Mouse (Mus musculus): ENCODE results near the gene Hexb. TPM values are rescaled to one million over a fixed set of nuclear protein-coding genes. Genes with fewer than 3 reads are reported as not detected.

Gene Hexb
- polyA plus RNA-seq, 1 experiment, result 53.4 TPM

GRCm38 (mm10) chr13:97238181-97238981 is 40.2 kb upstream of the Hexb start:
- peaks cover 1% of the 10 kb centered on the region for H3K4me1 ChIP-seq (ENCODE audit: control insufficient read depth, insufficient read depth, low read length)
- peak overlapping the region; percentile 81 for H3K27ac ChIP-seq (ENCODE audit: insufficient read depth, low read length)
- H3K36me3 ChIP-seq (ENCODE audit: control insufficient read depth, insufficient read depth, low read length, poor library complexity, severe bottlenecking), result no peaks in the 10 kb centered on the region
- H3K4me3 ChIP-seq (ENCODE audit: low read depth, low read length), result no peak overlapping the region
- no peaks in the 10 kb centered on the region for H3K9me3 ChIP-seq (replicated peaks; ENCODE audit: control insufficient read depth, insufficient read depth, low read length, poor library complexity, severe bottlenecking)
- H3K9ac ChIP-seq (ENCODE audit: low read depth, poor library complexity, severe bottlenecking), result peak overlapping the region; percentile 97; the same call in 1 of the 2 replicates
- no peak for TF ChIP-seq CTCF (IDR thresholded peaks at IDR 0.05; ENCODE audit: low read depth, low read length)
- TF ChIP-seq POLR2A (IDR thresholded peaks at IDR 0.05; ENCODE audit: insufficient read depth, low read length), result no peak
- no peak for TF ChIP-seq EP300 (IDR thresholded peaks at IDR 0.05; ENCODE audit: insufficient read depth, low read depth, low read length)
- H3K27me3 ChIP-seq (ENCODE audit: control insufficient read depth, insufficient read depth, low read length, poor library complexity, severe bottlenecking), result no peaks in the 10 kb centered on the region

- Histone ChIP-seq H3K27ac (ENCODE audit: insufficient read depth, low read length) (no peak overlapping the region; the same call in 1 of the 2 replicates), H3K9ac (ENCODE audit: low read depth, poor library complexity, severe bottlenecking) (no peak overlapping the region), H3K4me3 (ENCODE audit: low read depth, low read length) (no peak overlapping the region), H3K9me3 (replicated peaks; ENCODE audit: control insufficient read depth, insufficient read depth, low read length, poor library complexity, severe bottlenecking) (0 out of 2 replicates have a peak, but pooled peaks cover 2% of the 10 kb centered on the region), H3K36me3 (ENCODE audit: control insufficient read depth, insufficient read depth, low read length, poor library complexity, severe bottlenecking) (no peaks in the 10 kb centered on the region), H3K4me1 (ENCODE audit: control insufficient read depth, insufficient read depth, low read length) (peaks cover 1% of the 10 kb centered on the region), H3K27me3 (ENCODE audit: control insufficient read depth, insufficient read depth, low read length, poor library complexity, severe bottlenecking) (no peaks in the 10 kb centered on the region)
- TF ChIP-seq POLR2A (IDR thresholded peaks at IDR 0.05; ENCODE audit: insufficient read depth, low read length), result no peak
- no peak for TF ChIP-seq CTCF (IDR thresholded peaks at IDR 0.05; ENCODE audit: low read depth, low read length)
- TF ChIP-seq EP300 (IDR thresholded peaks at IDR 0.05; ENCODE audit: insufficient read depth, low read depth, low read length), result no peak
Observed at GRCm38 (mm10) chr13:97237700-97238099, 39.5 kb upstream of the Hexb start.

- Histone ChIP-seq H3K27ac (ENCODE audit: insufficient read depth, low read length) (no peak overlapping the region), H3K4me1 (ENCODE audit: control insufficient read depth, insufficient read depth, low read length) (peaks cover 1% of the 10 kb centered on the region), H3K4me3 (ENCODE audit: low read depth, low read length) (no peak overlapping the region), H3K9me3 (replicated peaks; ENCODE audit: control insufficient read depth, insufficient read depth, low read length, poor library complexity, severe bottlenecking) (0 out of 2 replicates have a peak, but pooled peaks cover 2% of the 10 kb centered on the region), H3K27me3 (ENCODE audit: control insufficient read depth, insufficient read depth, low read length, poor library complexity, severe bottlenecking) (no peaks in the 10 kb centered on the region), H3K36me3 (ENCODE audit: control insufficient read depth, insufficient read depth, low read length, poor library complexity, severe bottlenecking) (no peaks in the 10 kb centered on the region), H3K9ac (ENCODE audit: low read depth, poor library complexity, severe bottlenecking) (no peak overlapping the region)
- TF ChIP-seq POLR2A (IDR thresholded peaks at IDR 0.05; ENCODE audit: insufficient read depth, low read length) (no peak), CTCF (IDR thresholded peaks at IDR 0.05; ENCODE audit: low read depth, low read length) (no peak), EP300 (IDR thresholded peaks at IDR 0.05; ENCODE audit: insufficient read depth, low read depth, low read length) (no peak)
Observed at GRCm38 (mm10) chr13:97235911-97236310, 37.8 kb upstream of the Hexb start.

- no peak overlapping the region for H3K27ac ChIP-seq (ENCODE audit: insufficient read depth, low read length)
- H3K4me3 ChIP-seq (ENCODE audit: low read depth, low read length), result peak overlapping the region; percentile 47; the same call in 1 of the 2 replicates
- TF ChIP-seq POLR2A (IDR thresholded peaks at IDR 0.05; ENCODE audit: insufficient read depth, low read length) (no peak), EP300 (IDR thresholded peaks at IDR 0.05; ENCODE audit: insufficient read depth, low read depth, low read length) (no peak), CTCF (IDR thresholded peaks at IDR 0.05; ENCODE audit: low read depth, low read length) (peak; percentile 63)
- H3K9me3 ChIP-seq (replicated peaks; ENCODE audit: control insufficient read depth, insufficient read depth, low read length, poor library complexity, severe bottlenecking), result 0 out of 2 replicates have a peak, but pooled peaks cover 2% of the 10 kb centered on the region
- H3K36me3 ChIP-seq (ENCODE audit: control insufficient read depth, insufficient read depth, low read length, poor library complexity, severe bottlenecking), result no peaks in the 10 kb centered on the region
- 0 out of 2 replicates have a peak overlapping the region, but pooled peaks have one; percentile 36 for H3K9ac ChIP-seq (ENCODE audit: low read depth, poor library complexity, severe bottlenecking)
- H3K27me3 ChIP-seq (ENCODE audit: control insufficient read depth, insufficient read depth, low read length, poor library complexity, severe bottlenecking), result no peaks in the 10 kb centered on the region
- peaks cover 1% of the 10 kb centered on the region for H3K4me1 ChIP-seq (ENCODE audit: control insufficient read depth, insufficient read depth, low read length)
Observed at GRCm38 (mm10) chr13:97234785-97235417, 36.7 kb upstream of the Hexb start.

GRCm38 (mm10) chr13:97233092-97233491 is 34.9 kb upstream of the Hexb start:
- Histone ChIP-seq H3K9me3 (replicated peaks; ENCODE audit: control insufficient read depth, insufficient read depth, low read length, poor library complexity, severe bottlenecking) (0 out of 2 replicates have a peak, but pooled peaks cover 2% of the 10 kb centered on the region), H3K9ac (ENCODE audit: low read depth, poor library complexity, severe bottlenecking) (no peak overlapping the region), H3K4me1 (ENCODE audit: control insufficient read depth, insufficient read depth, low read length) (no peaks in the 10 kb centered on the region), H3K4me3 (ENCODE audit: low read depth, low read length) (no peak overlapping the region), H3K36me3 (ENCODE audit: control insufficient read depth, insufficient read depth, low read length, poor library complexity, severe bottlenecking) (no peaks in the 10 kb centered on the region), H3K27me3 (ENCODE audit: control insufficient read depth, insufficient read depth, low read length, poor library complexity, severe bottlenecking) (no peaks in the 10 kb centered on the region), H3K27ac (ENCODE audit: insufficient read depth, low read length) (no peak overlapping the region)
- TF ChIP-seq EP300 (IDR thresholded peaks at IDR 0.05; ENCODE audit: insufficient read depth, low read depth, low read length) (no peak), CTCF (IDR thresholded peaks at IDR 0.05; ENCODE audit: low read depth, low read length) (no peak), POLR2A (IDR thresholded peaks at IDR 0.05; ENCODE audit: insufficient read depth, low read length) (no peak)

Data from ES-Bruce4 (cell line).